Mouse (Mus musculus) hindbrain, embryonic 10.5 days (tissue): Measurements from ENCODE around the gene Washc4. TPM values are rescaled to one million over a fixed set of nuclear protein-coding genes. Genes with fewer than 3 reads are reported as not detected.
"Not testable (repeated sequence)": the region's sequence is repeated elsewhere in the genome, so short reads cannot be mapped to it uniquely, and the experiment has no call there.

Source experiments
- DNase-seq: peaks from one replicate; pipeline ENCODE4 v3.0.0-alpha.2; 2017; ENCODE audit warnings: low spot score
- H3K27ac ChIP-seq: fragments of 300-500 bp; sonication (generic); 2 replicates; pipeline ENCODE4 v1.5.1; 2016; ENCODE audit warnings: mild to moderate bottlenecking, moderate library complexity
- H3K27me3 ChIP-seq: fragments of 300-500 bp; sonication (generic); 2 replicates; pipeline ENCODE4 v1.6.1; 2016; ENCODE audit warnings: mild to moderate bottlenecking; ENCODE audit not compliant: poor library complexity, insufficient read depth, severe bottlenecking
- H3K36me3 ChIP-seq: fragments of 300-500 bp; sonication (generic); 2 replicates; pipeline ENCODE4 v1.6.1; 2016; ENCODE audit warnings: mild to moderate bottlenecking, moderate library complexity
- H3K4me1 ChIP-seq: fragments of 300-500 bp; sonication (generic); replicated peaks from 2 replicates; pipeline ENCODE4 v1.6.1; 2016; ENCODE audit warnings: mild to moderate bottlenecking
- H3K4me3 ChIP-seq: fragments of 300-500 bp; sonication (generic); 2 replicates; pipeline ENCODE4 v1.5.1; 2016; ENCODE audit warnings: mild to moderate bottlenecking, moderate library complexity
- H3K9me3 ChIP-seq: fragments of 300-500 bp; sonication (generic); 2 replicates; pipeline ENCODE4 v1.6.1; 2016; ENCODE audit warnings: mild to moderate bottlenecking, moderate library complexity
- WGBS: fragments of 180-500 bp; shearing (Covaris S2); methylation state at CpG from one replicate; pipeline ENCODE4 v1.1.7; 2016; 5-methylcytosine and 5-hydroxymethylcytosine counted together
- polyA plus RNA-seq: library from polyadenylated mRNA; unstranded; fragments of >200 nt; fragmentation: Nextera tagmentation; extraction: Ambion mirVana; gene quantifications from 2 replicates; pipeline ENCODE4 v1.2.1, GENCODE M21; 2016

Washc4 gene
- polyA plus RNA-seq = 29.7 and 34.1 TPM in 2 replicates

DNA sequence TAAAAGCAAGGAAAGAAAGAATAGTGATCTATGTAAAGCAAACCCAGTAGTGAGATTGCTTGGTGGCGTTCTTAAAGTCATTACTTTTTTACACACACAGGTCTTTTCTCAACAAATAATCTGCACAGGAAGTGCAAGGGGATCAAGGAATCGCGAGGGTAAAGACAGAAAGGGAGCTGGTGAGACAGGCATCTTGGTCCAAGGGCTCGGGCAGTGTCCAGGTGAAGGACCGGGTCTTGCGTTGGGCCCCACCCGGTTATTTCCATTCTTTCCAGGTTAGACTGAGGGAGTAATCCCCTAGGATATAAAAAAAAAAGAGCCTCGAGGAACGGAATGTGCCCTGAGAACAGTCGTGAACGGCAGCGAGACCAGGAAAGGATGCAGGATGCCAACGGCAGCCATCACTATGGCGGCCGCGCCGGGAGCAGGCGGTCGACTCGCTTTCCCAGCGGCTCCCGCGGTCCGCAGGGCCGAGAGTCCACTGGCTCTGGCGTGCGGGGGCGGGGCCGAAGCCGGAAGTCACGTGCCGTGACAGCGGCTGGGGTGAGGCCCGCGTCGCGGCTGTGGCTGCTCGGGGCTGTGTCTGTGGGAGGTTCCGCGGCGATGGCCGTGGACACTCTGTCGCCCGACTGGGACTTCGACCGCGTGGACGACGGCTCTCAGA is at the start of gene Washc4:
Gene Washc4 (plus strand): TSS at position 314 of the 664 bp plus-strand sequence.
- H3K27ac ChIP-seq = peak within 1 kb of the TSS; percentile 95

DNA sequence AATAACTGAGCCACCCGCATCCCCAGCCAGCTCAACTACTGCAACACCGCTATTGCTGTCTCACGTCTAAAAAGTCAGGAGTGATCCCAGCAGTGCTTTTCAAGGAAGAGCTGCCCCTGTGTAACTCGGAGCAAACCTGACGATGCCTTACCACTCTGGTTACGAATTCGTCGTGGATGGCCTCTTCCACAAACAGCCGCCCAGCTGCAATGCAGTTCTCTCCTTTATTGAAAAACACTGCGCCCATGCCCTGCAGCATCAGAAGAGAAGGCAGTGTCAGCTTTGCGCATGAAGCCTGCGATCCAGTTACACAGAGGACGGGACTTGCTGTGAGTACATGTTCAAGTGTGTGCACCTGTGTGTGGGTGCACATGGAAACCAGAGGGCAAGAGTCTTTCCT is 46.2 kb upstream of the Washc4 start:
- DNase-seq = no peak
- no peak overlapping the region for H3K4me3 ChIP-seq
- no peak overlapping the region for H3K27ac ChIP-seq
- WGBS = 88% methylated on average over 13 of the region's 13 CpGs
- H3K4me1 ChIP-seq = peaks cover 1% of the 10 kb centered on the region; the same call in 1 of the 2 replicates
- no peaks in the 10 kb centered on the region for H3K36me3 ChIP-seq
- no peaks in the 10 kb centered on the region for H3K27me3 ChIP-seq
- H3K9me3 ChIP-seq = no peaks in the 10 kb centered on the region

More for the DNA sequence above, at the start of gene Washc4:
- Histone ChIP-seq H3K4me3 (peak within 1 kb of the TSS; percentile 86), H3K9me3 (no peaks in the 10 kb centered on the region), H3K4me1 (peaks cover 17% of the 10 kb centered on the region), H3K36me3 (peaks cover 13% of the 10 kb centered on the region), H3K27me3 (0 out of 2 replicates have a peak, but pooled peaks cover 6% of the 10 kb centered on the region)
- WGBS = 2% methylated on average over 49 of the region's 49 CpGs
- DNase-seq = peak; percentile 92

DNA sequence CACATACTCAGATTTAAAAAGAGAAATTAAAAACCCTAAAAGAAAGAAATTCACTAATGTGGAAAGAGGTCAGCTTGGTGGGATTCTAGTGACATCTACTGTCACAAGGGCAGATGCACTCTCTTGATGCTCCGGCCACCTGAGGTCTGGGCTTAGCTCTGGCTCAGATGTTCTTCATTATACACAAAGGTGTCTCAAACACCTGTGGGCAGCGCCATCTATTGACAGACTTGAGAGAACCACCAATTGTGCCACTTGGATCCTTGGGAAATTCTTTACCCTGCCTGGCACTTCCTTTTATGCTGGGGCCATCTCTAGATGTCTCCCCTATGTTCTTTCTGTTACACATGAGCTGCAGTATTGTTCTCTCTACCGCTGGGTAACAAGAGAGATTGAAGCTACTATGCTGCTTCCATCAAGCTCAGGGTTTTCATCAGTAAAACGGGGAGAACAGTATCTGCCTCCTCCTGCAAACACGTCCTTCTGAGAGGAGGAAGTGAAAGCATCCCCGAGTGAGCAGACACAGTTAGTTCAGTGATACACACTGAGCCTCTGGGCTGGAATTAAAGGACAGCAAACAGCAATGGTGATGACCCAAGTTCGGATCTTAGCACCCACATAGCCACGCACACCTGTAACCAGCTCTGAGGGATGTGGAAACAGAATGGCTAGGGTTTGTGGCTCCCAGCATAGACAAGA is 34.4 kb upstream of the Washc4 start:
- WGBS = 70% methylated on average over 8 of the region's 8 CpGs
- H3K27me3 ChIP-seq = no peaks in the 10 kb centered on the region
- peaks cover 6% of the 10 kb centered on the region; the same call in 1 of the 2 replicates for H3K36me3 ChIP-seq
- H3K4me3 ChIP-seq = no peak overlapping the region
- H3K9me3 ChIP-seq = no peaks in the 10 kb centered on the region
- no peaks in the 10 kb centered on the region for H3K4me1 ChIP-seq
- no peak overlapping the region for H3K27ac ChIP-seq
- no peak for DNase-seq

DNA sequence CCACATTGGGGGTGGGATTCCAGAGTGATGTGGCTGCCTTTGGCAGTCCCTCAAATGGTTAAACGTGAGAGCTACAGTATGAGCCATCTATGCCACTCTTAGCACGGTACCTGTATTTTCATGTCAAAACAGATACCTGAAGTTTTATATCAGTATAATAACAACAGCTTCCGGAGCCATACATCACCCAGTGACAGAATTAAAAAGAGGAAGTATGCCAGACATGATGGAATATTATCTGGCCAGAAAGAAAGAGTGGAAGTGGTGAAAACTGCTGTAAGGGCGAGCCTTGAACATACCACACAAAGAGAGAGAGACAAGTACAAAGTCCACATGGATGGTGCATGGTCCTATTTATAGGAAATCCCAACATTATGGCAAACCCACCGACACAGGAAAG is 32.2 kb upstream of the Washc4 start:
- Histone ChIP-seq H3K27me3 (no peaks in the 10 kb centered on the region), H3K4me3 (no peak overlapping the region), H3K9me3 (no peaks in the 10 kb centered on the region), H3K27ac (no peak overlapping the region), H3K36me3 (no peaks in the 10 kb centered on the region; the same call in 1 of the 2 replicates), H3K4me1 (no peaks in the 10 kb centered on the region)
- 81% methylated on average over 5 of the region's 5 CpGs for WGBS
- no peak for DNase-seq

DNA sequence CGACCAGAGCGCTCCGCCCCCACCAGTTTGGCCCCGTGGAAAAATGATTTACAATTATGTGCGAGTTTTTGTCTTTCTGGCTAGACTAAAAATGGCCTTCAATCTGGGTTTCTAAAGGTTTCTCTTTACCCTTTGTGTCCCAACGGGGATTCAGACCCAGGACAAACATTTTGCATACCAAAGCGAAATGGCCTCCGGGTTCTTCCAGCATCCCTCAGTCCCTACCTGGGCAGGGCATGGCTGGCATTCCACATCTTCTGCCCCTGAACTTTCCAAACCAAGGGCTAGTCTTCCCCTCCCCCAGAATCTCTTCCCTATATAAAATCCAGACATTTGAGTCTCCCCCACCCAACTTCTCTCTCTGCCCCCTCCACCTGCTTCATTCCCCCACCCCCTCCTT is 29.8 kb upstream of the Washc4 start:
- Histone ChIP-seq H3K27ac (no peak overlapping the region), H3K4me1 (no peaks in the 10 kb centered on the region), H3K27me3 (no peaks in the 10 kb centered on the region), H3K9me3 (no peaks in the 10 kb centered on the region), H3K36me3 (no peaks in the 10 kb centered on the region; the same call in 1 of the 2 replicates), H3K4me3 (no peak overlapping the region)
- WGBS = 86% methylated on average over 8 of the region's 8 CpGs
- DNase-seq = no peak

DNA sequence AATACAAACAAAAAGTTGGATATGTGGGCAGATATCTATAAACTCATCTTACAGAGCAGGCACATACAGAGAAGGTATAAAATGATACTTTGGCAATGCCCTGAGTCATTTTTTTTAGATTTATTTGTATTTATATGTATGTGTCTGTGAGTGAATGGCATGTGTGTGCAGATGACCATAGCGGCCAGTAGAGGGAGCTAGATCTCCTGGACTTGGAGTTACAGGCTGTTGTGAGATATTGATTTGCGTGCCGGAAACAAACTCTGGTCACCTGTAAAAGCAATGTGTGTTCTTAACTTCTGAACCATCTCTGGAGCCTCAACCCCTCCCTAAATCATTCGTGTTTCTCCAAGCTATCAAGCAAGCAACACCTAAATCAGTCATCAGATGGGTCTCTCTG is 22.6 kb upstream of the Washc4 start:
- peaks cover 6% of the 10 kb centered on the region; the same call in 1 of the 2 replicates for H3K36me3 ChIP-seq
- no peaks in the 10 kb centered on the region for H3K27me3 ChIP-seq
- no peak for DNase-seq
- no peak overlapping the region for H3K27ac ChIP-seq
- no peak overlapping the region for H3K4me3 ChIP-seq
- no peaks in the 10 kb centered on the region for H3K9me3 ChIP-seq
- no peaks in the 10 kb centered on the region for H3K4me1 ChIP-seq
- WGBS = 80% methylated on average over 4 of the region's 4 CpGs

DNA sequence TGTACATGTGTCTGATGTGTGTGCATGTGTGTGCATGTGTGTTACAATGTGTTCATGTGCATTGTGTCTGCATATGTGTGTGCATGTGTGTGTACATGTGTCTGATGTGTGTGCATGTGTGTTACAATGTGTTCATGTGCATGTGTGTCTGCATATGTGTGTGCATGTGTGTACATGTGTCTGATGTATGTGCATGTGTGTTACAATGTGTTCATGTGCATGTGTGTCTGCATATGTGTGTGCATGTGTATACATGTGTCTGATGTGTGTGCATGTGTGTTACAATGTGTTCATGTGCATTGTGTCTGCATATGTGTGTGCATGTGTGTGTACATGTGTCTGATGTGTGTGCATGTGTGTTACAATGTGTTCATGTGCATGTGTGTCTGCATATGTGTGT is 19.3 kb upstream of the Washc4 start:
- H3K9me3 ChIP-seq, H3K4me3 ChIP-seq: not testable (repeated sequence)

DNA sequence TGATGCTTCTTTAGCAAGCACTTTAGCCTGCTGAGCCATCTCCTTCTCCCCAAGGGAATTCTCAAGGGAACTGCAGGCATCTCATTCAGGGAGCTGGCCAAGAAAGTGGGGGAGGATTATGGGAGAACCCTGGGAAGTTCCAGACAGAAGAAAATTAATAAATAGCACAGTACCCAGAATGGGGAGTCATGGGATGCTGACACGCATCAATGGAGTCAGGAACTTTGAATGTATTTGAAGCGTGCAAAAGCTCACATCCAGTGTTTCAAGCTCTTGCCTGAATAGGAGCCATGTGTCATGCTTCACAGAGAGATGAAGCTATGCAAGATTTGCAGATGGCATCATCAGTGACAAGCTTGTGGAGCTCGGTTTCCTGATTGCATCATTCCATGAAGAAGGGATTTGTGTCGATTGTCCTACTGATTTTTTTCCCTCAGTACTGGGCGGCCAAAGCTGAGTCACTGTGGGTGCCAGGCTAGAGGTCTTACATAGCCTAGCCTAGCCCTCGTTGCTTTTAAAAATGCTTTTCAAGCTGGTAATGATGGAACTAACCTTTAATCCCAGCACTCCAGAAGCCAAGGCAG is 13.1 kb upstream of the Washc4 start:
- Histone ChIP-seq H3K4me3 (no peak overlapping the region), H3K27me3 (peaks cover 27% of the 10 kb centered on the region), H3K4me1 (peaks cover 10% of the 10 kb centered on the region), H3K36me3 (no peaks in the 10 kb centered on the region), H3K27ac (no peak overlapping the region), H3K9me3 (no peaks in the 10 kb centered on the region)
- no peak for DNase-seq
- 90% methylated on average over 6 of the region's 6 CpGs for WGBS

More for the DNA sequence above, 19.3 kb upstream of the Washc4 start:
- not testable (repeated sequence) for H3K27me3 ChIP-seq, H3K27ac ChIP-seq, H3K36me3 ChIP-seq, DNase-seq, H3K4me1 ChIP-seq

DNA sequence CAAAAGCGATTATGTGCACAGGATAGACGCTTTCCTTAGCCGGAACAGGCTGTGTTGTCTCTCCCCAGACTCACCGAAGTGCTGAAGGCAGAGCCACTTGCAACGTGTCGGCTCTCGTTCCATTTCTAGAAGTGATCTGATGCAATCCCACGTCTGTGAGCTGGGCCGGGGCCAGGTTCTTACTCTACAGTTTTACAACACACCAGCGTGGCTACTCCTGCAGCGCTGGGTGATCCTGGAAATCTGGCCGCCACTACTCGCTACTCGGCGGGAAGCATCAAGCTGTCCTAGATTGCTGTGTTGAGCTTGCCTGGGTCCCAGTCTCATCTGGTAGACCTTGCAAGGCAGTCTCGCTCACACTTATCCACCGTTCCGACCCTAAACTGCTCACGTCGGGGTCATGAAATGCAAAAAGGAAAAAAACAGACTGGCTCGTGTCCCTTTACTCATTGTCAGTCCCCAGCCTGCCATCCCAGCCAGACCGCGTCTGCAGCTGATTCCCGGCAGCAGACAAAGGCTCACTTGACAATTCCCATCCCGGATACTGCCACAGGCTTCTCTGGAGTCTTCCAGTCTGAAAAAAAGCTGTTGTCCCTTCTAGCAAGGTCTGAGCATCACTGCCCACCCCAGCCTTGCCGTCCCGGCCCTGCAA is 10.2 kb upstream of the Washc4 start:
- Histone ChIP-seq H3K27me3 (peaks cover 27% of the 10 kb centered on the region), H3K27ac (peak overlapping the region; percentile 81), H3K4me1 (peaks cover 10% of the 10 kb centered on the region), H3K9me3 (no peaks in the 10 kb centered on the region), H3K4me3 (peak overlapping the region; percentile 74), H3K36me3 (no peaks in the 10 kb centered on the region)
- 7% methylated on average over 27 of the region's 27 CpGs for WGBS
- DNase-seq = no peak

DNA sequence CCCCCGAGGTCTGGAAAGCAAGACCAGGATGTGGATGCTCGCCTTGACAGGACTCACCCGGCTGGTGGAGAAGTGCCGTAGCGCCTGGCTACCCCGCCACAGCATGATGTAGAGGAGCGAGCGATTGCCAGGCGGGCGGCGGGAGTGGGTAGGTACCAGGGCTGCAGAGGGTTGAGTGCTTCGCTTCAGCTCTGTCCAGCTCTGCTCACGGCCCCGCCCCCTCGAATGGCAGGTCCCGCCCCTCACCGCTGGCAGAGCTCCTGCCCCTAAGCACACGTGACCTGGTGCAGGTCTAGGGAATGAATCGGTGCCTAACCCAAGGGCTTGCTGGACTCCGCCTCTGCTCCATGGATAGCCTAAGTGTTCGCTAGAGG is 9.7 kb upstream of the Washc4 start, which contains the start of gene Aldh1l2:
Gene Aldh1l2 (minus strand): TSS at position 231 of the 374 bp plus-strand sequence.
- Histone ChIP-seq H3K9me3 (no peaks in the 10 kb centered on the region), H3K4me3 (peak within 1 kb of the TSS; percentile 74), H3K27ac (peak within 1 kb of the TSS; percentile 81), H3K4me1 (peaks cover 10% of the 10 kb centered on the region), H3K27me3 (peaks cover 27% of the 10 kb centered on the region), H3K36me3 (no peaks in the 10 kb centered on the region)
- WGBS = under 1% methylated on average over 21 of the region's 21 CpGs
- DNase-seq = peak; percentile 86

DNA sequence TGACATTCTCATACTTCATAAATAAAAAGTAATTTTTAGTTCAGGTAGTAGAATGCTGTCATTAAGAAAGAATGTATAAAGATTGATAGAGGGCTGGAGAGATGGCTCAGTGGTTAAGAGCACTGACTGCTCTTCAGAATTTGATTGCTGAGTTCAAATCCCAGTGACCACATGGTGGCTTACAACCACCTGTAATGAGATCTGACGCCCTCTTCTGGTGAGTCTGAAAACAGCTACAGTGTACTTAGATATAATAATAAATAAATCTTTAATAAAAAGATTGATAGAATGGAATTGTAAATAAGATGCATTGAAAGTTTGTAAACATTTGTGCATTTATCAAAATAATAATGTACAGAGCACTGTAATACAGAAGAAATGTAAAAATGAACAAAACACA is 7.1 kb upstream of the Washc4 start:
- Histone ChIP-seq H3K4me3 (no peak overlapping the region), H3K27ac (no peak overlapping the region), H3K36me3 (no peaks in the 10 kb centered on the region), H3K9me3 (no peaks in the 10 kb centered on the region), H3K4me1 (peaks cover 10% of the 10 kb centered on the region), H3K27me3 (peaks cover 24% of the 10 kb centered on the region)
- 7% methylated on average over 1 of the region's 1 CpGs for WGBS
- no peak for DNase-seq

DNA sequence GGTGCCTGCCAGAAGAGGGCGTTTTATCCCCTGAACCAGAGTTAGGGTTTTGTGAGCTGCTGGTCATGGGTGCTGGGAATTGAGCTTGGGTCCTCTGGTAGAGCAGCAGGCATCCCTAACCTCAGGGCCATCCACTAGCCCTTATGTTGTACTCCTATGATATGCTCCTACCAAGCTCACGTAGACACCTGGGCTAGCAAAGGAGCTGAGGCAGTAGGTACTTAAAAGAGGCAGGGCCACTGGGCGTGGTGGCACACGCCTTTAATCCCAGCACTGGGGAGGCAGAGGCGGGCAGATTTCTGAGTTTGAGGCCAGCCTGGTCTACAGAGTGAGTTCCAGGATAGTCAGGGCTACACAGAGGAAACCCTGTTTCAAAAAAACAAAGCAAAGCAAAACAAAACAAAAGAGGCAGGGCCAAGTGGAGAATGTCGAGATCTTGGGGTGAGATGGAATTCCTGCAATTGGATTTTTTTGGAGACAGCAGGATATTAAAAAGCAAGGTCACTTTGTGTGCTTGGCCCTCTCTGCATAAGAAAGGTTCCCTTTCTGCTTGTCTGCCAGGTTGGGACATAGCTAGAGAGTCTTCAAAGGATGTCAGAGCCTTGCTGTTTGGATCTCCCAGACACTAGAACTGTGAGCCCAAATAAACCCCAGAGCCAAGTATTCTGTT is 4.1 kb upstream of the Washc4 start:
- no peaks in the 10 kb centered on the region for H3K9me3 ChIP-seq
- DNase-seq = no peak
- no peak overlapping the region for H3K27ac ChIP-seq
- H3K4me1 ChIP-seq = peaks cover 5% of the 10 kb centered on the region; the same call in 1 of the 2 replicates
- peaks cover 9% of the 10 kb centered on the region; the same call in 1 of the 2 replicates for H3K27me3 ChIP-seq
- H3K4me3 ChIP-seq = no peak overlapping the region
- no peaks in the 10 kb centered on the region for H3K36me3 ChIP-seq
- WGBS = 77% methylated on average over 6 of the region's 6 CpGs
